Mouse (Mus musculus) embryonic facial prominence, embryonic 12.5 days (tissue): ENCODE data around the gene Chil5. TPM values are rescaled to one million over a fixed set of nuclear protein-coding genes. Genes with fewer than 3 reads are reported as not detected.
"Not testable (repeated sequence)": the region's sequence is repeated elsewhere in the genome, so short reads cannot be mapped to it uniquely, and the experiment has no call there.

ENCODE experiments used
- ATAC-seq: fragments of 200-750 bp; cut with Nextera tagmentation; 2 replicates; pipeline ENCODE4 v1.8.0; 2017; ENCODE audit not compliant: insufficient number of reproducible peaks, insufficient read depth, low FRiP score, low TSS enrichment
- H3K27ac ChIP-seq: fragments of 300-500 bp; sonication (generic); 2 replicates; pipeline ENCODE4 v1.5.1; 2016; ENCODE audit warnings: mild to moderate bottlenecking
- H3K27me3 ChIP-seq: fragments of 300-500 bp; sonication (generic); 2 replicates; pipeline ENCODE4 v1.6.1; 2016; ENCODE audit warnings: mild to moderate bottlenecking, moderate library complexity
- H3K36me3 ChIP-seq: fragments of 300-500 bp; sonication (generic); 2 replicates; pipeline ENCODE4 v1.6.1; 2016; ENCODE audit warnings: mild to moderate bottlenecking
- H3K4me1 ChIP-seq: fragments of 300-500 bp; sonication (generic); 2 replicates; pipeline ENCODE4 v1.6.1; 2016
- H3K4me2 ChIP-seq: fragments of 300-500 bp; sonication (generic); replicated peaks from 2 replicates; pipeline ENCODE4 v1.6.1; 2016; ENCODE audit warnings: mild to moderate bottlenecking, moderate library complexity
- H3K4me3 ChIP-seq: fragments of 300-500 bp; sonication (generic); 2 replicates; pipeline ENCODE4 v1.5.1; 2016; ENCODE audit warnings: mild to moderate bottlenecking
- H3K9ac ChIP-seq: fragments of 300-500 bp; sonication (generic); 2 replicates; pipeline ENCODE4 v1.6.1; 2016; ENCODE audit warnings: mild to moderate bottlenecking, moderate library complexity
- H3K9me3 ChIP-seq: fragments of 300-500 bp; sonication (generic); 2 replicates; pipeline ENCODE4 v1.6.1; 2016; ENCODE audit warnings: mild to moderate bottlenecking, moderate library complexity
- WGBS: fragments of 180-500 bp; shearing (Covaris S2); methylation state at CpG from one replicate; pipeline ENCODE4 v1.1.7; 2016; 5-methylcytosine and 5-hydroxymethylcytosine counted together
- polyA plus RNA-seq: library from polyadenylated mRNA; unstranded; fragments of >200 nt; fragmentation: Nextera tagmentation; extraction: Ambion mirVana; gene quantifications from 2 replicates; pipeline ENCODE4 v1.2.1, GENCODE M21; 2016

Gene Chil5
- polyA plus RNA-seq, 1 experiment from 2014 or later = not detected

GRCm38 (mm10) chr3:106000707-106001375 is 31.8 kb downstream of the Chil5 start:
- no peak overlapping the region for H3K27ac ChIP-seq
- WGBS = 17% methylated on average over 11 of the region's 11 CpGs
- no peaks in the 10 kb centered on the region for H3K36me3 ChIP-seq
- ATAC-seq = no peak; the same call in 1 of the 2 replicates
- H3K4me1 ChIP-seq = 0 out of 2 replicates have a peak, but pooled peaks cover 9% of the 10 kb centered on the region
- H3K9ac ChIP-seq = no peak overlapping the region
- no peaks in the 10 kb centered on the region for H3K27me3 ChIP-seq
- peak overlapping the region; percentile 40 for H3K4me2 ChIP-seq
- H3K9me3 ChIP-seq = no peaks in the 10 kb centered on the region
- peak overlapping the region; percentile 16; the same call in 1 of the 2 replicates for H3K4me3 ChIP-seq

GRCm38 (mm10) chr3:105994730-105995129 is 37.9 kb downstream of the Chil5 start:
- Histone ChIP-seq H3K27ac (no peak overlapping the region), H3K9ac (no peak overlapping the region), H3K4me3 (no peak overlapping the region), H3K9me3 (no peaks in the 10 kb centered on the region), H3K4me2 (no peak overlapping the region), H3K27me3 (no peaks in the 10 kb centered on the region), H3K4me1 (no peaks in the 10 kb centered on the region), H3K36me3 (no peaks in the 10 kb centered on the region)
- no peak for ATAC-seq
- 20% methylated on average over 2 of the region's 2 CpGs for WGBS

GRCm38 (mm10) chr3:105991653-105992283 is 40.8 kb downstream of the Chil5 start:
- 28% methylated on average over 4 of the region's 4 CpGs for WGBS
- ATAC-seq = no peak
- no peak overlapping the region for H3K4me2 ChIP-seq

GRCm38 (mm10) chr3:105989611-105990010 is 43.0 kb downstream of the Chil5 start:
- H3K27ac ChIP-seq, H3K27me3 ChIP-seq, H3K36me3 ChIP-seq, H3K9me3 ChIP-seq, H3K4me1 ChIP-seq, H3K4me2 ChIP-seq, H3K9ac ChIP-seq, ATAC-seq, H3K4me3 ChIP-seq: not testable (repeated sequence)
- 53% methylated on average over 5 of the region's 5 CpGs for whole genome bisulfite sequencing

More at GRCm38 (mm10) chr3:105991653-105992283, 40.8 kb downstream of the Chil5 start:
- no peaks in the 10 kb centered on the region for H3K27me3 ChIP-seq
- no peak overlapping the region for H3K4me3 ChIP-seq
- H3K9ac ChIP-seq = no peak overlapping the region
- no peaks in the 10 kb centered on the region for H3K36me3 ChIP-seq
- no peak overlapping the region for H3K27ac ChIP-seq
- no peaks in the 10 kb centered on the region for H3K9me3 ChIP-seq
- no peaks in the 10 kb centered on the region for H3K4me1 ChIP-seq

GRCm38 (mm10) chr3:105974174-105974573 is 58.4 kb downstream of the Chil5 start:
- Histone ChIP-seq H3K27me3 (no peaks in the 10 kb centered on the region), H3K4me1 (no peaks in the 10 kb centered on the region), H3K27ac (no peak overlapping the region), H3K9ac (no peak overlapping the region), H3K36me3 (0 out of 2 replicates have a peak, but pooled peaks cover 1% of the 10 kb centered on the region), H3K4me2 (no peak overlapping the region), H3K4me3 (no peak overlapping the region), H3K9me3 (no peaks in the 10 kb centered on the region)
- WGBS = 89% methylated on average over 2 of the region's 2 CpGs
- ATAC-seq = no peak

- Histone ChIP-seq H3K27me3 (no peaks in the 10 kb centered on the region), H3K36me3 (peaks cover 9% of the 10 kb centered on the region), H3K9me3 (no peaks in the 10 kb centered on the region), H3K27ac (no peak within 1 kb of the TSS), H3K4me2 (no peak within 1 kb of the TSS), H3K9ac (no peak within 1 kb of the TSS), H3K4me1 (no peaks in the 10 kb centered on the region), H3K4me3 (no peak within 1 kb of the TSS)
- WGBS = 91% methylated on average over 3 of the region's 3 CpGs
- no peak for ATAC-seq
Measured at GRCm38 (mm10) chr3:105973411-105973810, 59.2 kb downstream of the Chil5 start, which contains the start of gene Ovgp1. Gene Ovgp1, plus strand, starts transcription at chr3:105973711.

GRCm38 (mm10) chr3:105971831-105972446 is 60.7 kb downstream of the Chil5 start:
- H3K27ac ChIP-seq = no peak overlapping the region
- ATAC-seq = no peak
- no peaks in the 10 kb centered on the region for H3K4me1 ChIP-seq
- H3K36me3 ChIP-seq = peaks cover 20% of the 10 kb centered on the region
- H3K9ac ChIP-seq = no peak overlapping the region
- no peaks in the 10 kb centered on the region for H3K27me3 ChIP-seq
- WGBS = 85% methylated on average over 5 of the region's 5 CpGs
- no peak overlapping the region for H3K4me2 ChIP-seq
- H3K4me3 ChIP-seq = no peak overlapping the region
- H3K9me3 ChIP-seq = no peaks in the 10 kb centered on the region

Other genes starting within 250 kb of the Chil5 start
- gene Rap1a, start 231.5 kb downstream of the Chil5 start, polyA plus RNA-seq = 82.1 and 83.4 TPM in 2 replicates
- 0.26 TPM in 1 of 2 replicates, not detected in the other for gene Adora3, start 162.0 kb downstream of the Chil5 start, polyA plus RNA-seq
- gene Tmigd3, start 161.9 kb downstream of the Chil5 start, polyA plus RNA-seq = not detected in 2 replicates
- 0.33 and 0.46 TPM in 2 replicates for gene I830077J02Rik, start 100.2 kb downstream of the Chil5 start, polyA plus RNA-seq
- gene Wdr77, start 73.4 kb downstream of the Chil5 start, polyA plus RNA-seq = 114 and 127 TPM in 2 replicates
- 419 and 438 TPM in 2 replicates for gene Atp5f1, start 72.7 kb downstream of the Chil5 start, polyA plus RNA-seq
- 1.6 and 1.9 TPM in 2 replicates for gene Ovgp1, start 59.1 kb downstream of the Chil5 start, polyA plus RNA-seq
- gene Pifo, start 18.2 kb downstream of the Chil5 start, polyA plus RNA-seq = not detected in 2 replicates
- gene Chia1, start 80.4 kb upstream of the Chil5 start, polyA plus RNA-seq = not detected in 2 replicates
- gene Chil3, start 134.8 kb upstream of the Chil5 start, polyA plus RNA-seq = not detected in 2 replicates
- gene Chil4, start 186.7 kb upstream of the Chil5 start, polyA plus RNA-seq = not detected in 2 replicates